Mouse (Mus musculus): ENCODE measurements around the gene Btnl10. TPM values are rescaled to one million over a fixed set of nuclear protein-coding genes. Genes with fewer than 3 reads are reported as not detected.
A peak's percentile ranks its signal among the peaks of the same experiment; 100 is the strongest.
"Not testable (repeated sequence)": the region's sequence is repeated elsewhere in the genome, so short reads cannot be mapped to it uniquely, and the experiment has no call there.

The Btnl10 gene
- polyA plus RNA-seq, 1 experiment = 0.04 TPM

- no peak overlapping the region for H3K4me3 ChIP-seq (replicated peaks; ENCODE audit: extremely low read depth, low read depth, low read length)
- DNase-seq = no peak
- no peaks in the 10 kb centered on the region for H3K4me1 ChIP-seq (ENCODE audit: control insufficient read depth, insufficient read depth, low read length)
- 18% methylated on average over 23 of the region's 23 CpGs for WGBS
- TF ChIP-seq POLR2A (IDR thresholded peaks at IDR 0.05; ENCODE audit: borderline replicate concordance, extremely low read depth, low read depth, low read length) (no peak), CTCF (IDR thresholded peaks at IDR 0.05; ENCODE audit: insufficient read depth, low read length) (no peak)
Measured at GRCm38 (mm10) chr11:58947798-58948528, 30.3 kb downstream of the Btnl10 start.

DNA sequence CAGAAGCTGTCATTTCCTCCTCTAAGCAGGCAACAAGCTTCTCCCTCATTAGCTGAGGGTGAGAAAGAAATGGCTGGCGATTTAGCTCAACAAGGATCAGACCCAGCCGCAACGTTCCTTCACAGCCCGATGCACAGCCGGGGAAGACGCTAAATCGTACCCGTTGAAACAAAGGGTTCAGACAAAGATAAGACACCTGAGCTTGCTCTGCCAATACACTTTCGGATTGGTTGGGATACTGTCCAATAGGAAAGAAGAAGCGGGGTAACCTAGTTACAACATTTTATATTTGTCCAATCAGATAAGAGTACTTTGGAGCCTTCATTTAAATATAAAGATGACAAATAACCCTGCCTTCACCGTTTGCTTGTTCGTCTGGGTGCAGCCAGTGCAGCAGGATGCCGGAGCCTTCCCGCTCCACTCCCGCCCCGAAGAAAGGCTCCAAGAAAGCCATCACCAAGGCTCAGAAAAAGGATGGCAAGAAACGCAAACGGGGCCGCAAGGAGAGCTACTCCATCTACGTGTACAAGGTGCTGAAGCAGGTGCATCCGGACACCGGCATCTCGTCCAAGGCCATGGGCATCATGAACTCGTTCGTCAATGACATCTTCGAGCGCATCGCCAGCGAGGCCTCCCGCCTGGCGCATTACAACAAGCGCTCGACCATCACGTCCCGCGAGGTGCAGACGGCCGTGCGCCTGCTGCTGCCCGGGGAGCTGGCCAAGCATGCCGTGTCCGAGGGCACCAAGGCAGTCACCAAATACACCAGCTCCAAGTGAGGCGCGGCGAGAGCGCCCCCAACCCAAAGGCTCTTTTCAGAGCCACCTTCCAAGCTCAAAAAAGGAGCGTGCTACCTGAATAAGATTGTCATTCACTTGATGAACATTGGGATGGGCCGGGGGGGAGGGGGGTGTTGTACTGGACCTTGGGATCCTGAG is 31.1 kb downstream of the Btnl10 start, which contains the start of gene Hist3h2ba:
Gene Hist3h2ba (plus strand): TSS at position 379 of the 938 bp plus-strand sequence.
- Histone ChIP-seq H3K4me3 (replicated peaks; ENCODE audit: extremely low read depth, low read depth, low read length) (peak within 1 kb of the TSS; percentile 55), H3K4me1 (ENCODE audit: control insufficient read depth, insufficient read depth, low read length) (no peaks in the 10 kb centered on the region)
- whole genome bisulfite sequencing = 1% methylated on average over 48 of the region's 48 CpGs
- DNase-seq = no peak
- peak; percentile 50; the same call in 1 of the 2 replicates for TF ChIP-seq POLR2A (IDR thresholded peaks at IDR 0.05; ENCODE audit: borderline replicate concordance, extremely low read depth, low read depth, low read length)
- TF ChIP-seq CTCF (IDR thresholded peaks at IDR 0.05; ENCODE audit: insufficient read depth, low read length) = no peak

DNA sequence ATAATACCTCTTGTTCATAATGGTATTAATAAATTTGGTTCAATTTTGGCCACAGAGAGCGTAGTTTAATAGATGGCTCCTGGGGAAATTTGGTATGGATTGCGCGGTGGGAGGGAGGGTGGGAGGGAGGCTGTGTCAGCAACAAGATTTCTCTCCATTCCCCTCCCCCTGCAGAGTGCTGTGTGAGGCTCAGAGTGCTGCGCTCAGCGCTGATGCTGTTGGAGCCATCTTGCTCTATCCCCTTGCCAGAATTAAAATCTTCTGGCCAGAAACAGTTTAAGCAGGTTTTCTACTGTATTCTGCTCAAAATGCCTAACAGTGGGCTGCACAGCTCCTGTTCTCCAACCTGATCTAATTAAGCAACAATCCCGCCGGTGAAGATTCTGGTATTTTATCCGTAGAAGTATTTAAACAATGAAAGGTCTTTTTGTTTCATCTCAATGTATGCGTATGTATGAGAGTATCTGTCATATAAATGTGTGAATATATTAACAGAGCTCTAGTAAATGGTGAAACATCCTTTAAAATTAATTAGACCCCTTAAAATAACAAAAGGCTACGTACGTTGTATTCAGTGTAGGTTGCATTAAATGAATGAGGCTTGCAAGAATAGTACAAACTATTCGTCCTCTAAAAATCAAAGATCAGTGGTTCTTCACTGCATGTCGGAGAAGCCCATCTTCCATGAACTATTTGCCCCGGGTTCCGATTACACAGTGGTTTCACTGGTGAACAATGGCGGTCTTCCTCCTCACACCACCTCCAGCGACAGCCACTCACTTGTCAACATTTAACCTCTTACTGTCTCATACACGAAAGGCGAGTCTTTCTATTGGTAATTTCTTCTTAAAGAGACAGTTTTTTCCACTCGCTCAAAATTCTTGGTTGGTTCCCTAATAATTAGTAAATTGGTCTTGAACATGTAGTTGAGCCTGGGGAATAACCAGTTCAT is 32.0 kb downstream of the Btnl10 start:
- TF ChIP-seq POLR2A (IDR thresholded peaks at IDR 0.05; ENCODE audit: borderline replicate concordance, extremely low read depth, low read depth, low read length) = no peak
- DNase-seq = no peak
- 38% methylated on average over 20 of the region's 20 CpGs for WGBS
- Histone ChIP-seq H3K4me3 (replicated peaks; ENCODE audit: extremely low read depth, low read depth, low read length) (no peak overlapping the region), H3K4me1 (ENCODE audit: control insufficient read depth, insufficient read depth, low read length) (no peaks in the 10 kb centered on the region)

DNA sequence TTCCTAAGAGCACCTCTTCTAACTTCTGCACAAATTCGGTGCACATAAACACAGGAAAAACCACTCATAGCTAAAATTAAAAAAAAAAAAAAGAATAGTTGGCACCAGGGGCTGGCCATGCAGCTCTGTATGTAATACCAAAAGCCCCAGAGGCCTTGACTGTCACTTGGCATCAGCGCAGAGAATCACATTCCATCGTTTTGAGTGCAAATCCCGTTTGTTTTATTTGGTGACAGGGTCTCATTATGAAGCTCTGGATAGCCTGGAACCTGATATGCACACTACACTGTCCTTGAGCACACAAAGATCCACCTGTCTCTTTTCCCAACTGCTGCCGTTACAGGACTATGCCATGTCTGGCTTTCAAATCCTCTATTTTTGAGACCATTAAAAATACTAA is 33.5 kb downstream of the Btnl10 start:
- no peak for DNase-seq
- 78% methylated on average over 5 of the region's 5 CpGs for WGBS

GRCm38 (mm10) chr11:58953351-58954169 is 35.9 kb downstream of the Btnl10 start:
- 2% methylated on average over 33 of the region's 33 CpGs for WGBS
- DNase-seq = no peak
- TF ChIP-seq CTCF (IDR thresholded peaks at IDR 0.05; ENCODE audit: insufficient read depth, low read length) (no peak), POLR2A (IDR thresholded peaks at IDR 0.05; ENCODE audit: borderline replicate concordance, extremely low read depth, low read depth, low read length) (0 out of 2 replicates have a peak, but pooled peaks have one; percentile 14)
- H3K4me1 ChIP-seq (ENCODE audit: control insufficient read depth, insufficient read depth, low read length) = peaks cover 4% of the 10 kb centered on the region
- peak overlapping the region; percentile 65 for H3K4me3 ChIP-seq (replicated peaks; ENCODE audit: extremely low read depth, low read depth, low read length)

More for the DNA sequence above, 33.5 kb downstream of the Btnl10 start:
- Histone ChIP-seq H3K4me1 (ENCODE audit: control insufficient read depth, insufficient read depth, low read length) (no peaks in the 10 kb centered on the region; the same call in 1 of the 2 replicates), H3K4me3 (replicated peaks; ENCODE audit: extremely low read depth, low read depth, low read length) (no peak overlapping the region)
- no peak for TF ChIP-seq POLR2A (IDR thresholded peaks at IDR 0.05; ENCODE audit: borderline replicate concordance, extremely low read depth, low read depth, low read length)
- no peak for TF ChIP-seq CTCF (IDR thresholded peaks at IDR 0.05; ENCODE audit: insufficient read depth, low read length)

DNA sequence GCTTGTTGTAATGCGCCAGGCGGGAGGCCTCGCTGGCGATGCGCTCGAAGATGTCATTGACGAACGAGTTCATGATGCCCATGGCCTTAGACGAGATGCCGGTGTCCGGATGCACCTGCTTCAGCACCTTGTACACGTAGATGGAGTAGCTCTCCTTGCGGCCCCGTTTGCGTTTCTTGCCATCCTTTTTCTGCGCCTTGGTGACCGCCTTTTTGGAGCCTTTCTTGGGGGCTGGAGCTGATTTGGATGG is 36.4 kb downstream of the Btnl10 start:
- peak; percentile 72 for DNase-seq
- 0 out of 2 replicates have a peak, but pooled peaks have one; percentile 4 for TF ChIP-seq POLR2A (IDR thresholded peaks at IDR 0.05; ENCODE audit: borderline replicate concordance, extremely low read depth, low read depth, low read length)
- not testable (repeated sequence) for H3K4me1 ChIP-seq (ENCODE audit: control insufficient read depth, insufficient read depth, low read length)
- peak overlapping the region; percentile 89 for H3K4me3 ChIP-seq (replicated peaks; ENCODE audit: extremely low read depth, low read depth, low read length)
- under 1% methylated on average over 17 of the region's 17 CpGs for WGBS

- H3K4me3 ChIP-seq (replicated peaks; ENCODE audit: extremely low read depth, low read depth, low read length) = peak within 1 kb of the TSS; percentile 90
- DNase-seq = peak; percentile 80
- TF ChIP-seq CTCF (IDR thresholded peaks at IDR 0.05; ENCODE audit: insufficient read depth, low read length) (peak; percentile 44; the same call in 1 of the 2 replicates), POLR2A (IDR thresholded peaks at IDR 0.05; ENCODE audit: borderline replicate concordance, extremely low read depth, low read depth, low read length) (peak; percentile 86)
- WGBS = under 1% methylated on average over 49 of the region's 49 CpGs
- peaks cover 4% of the 10 kb centered on the region for H3K4me1 ChIP-seq (ENCODE audit: control insufficient read depth, insufficient read depth, low read length)
Measured at GRCm38 (mm10) chr11:58954420-58955142, 36.9 kb downstream of the Btnl10 start, which contains the start of the genes Hist3h2a and Trim17. Gene Hist3h2a, plus strand, starts transcription at chr11:58954685. Gene Trim17, plus strand, starts transcription at chr11:58954685.

Data from lung, adult 2 months (tissue).